Mouse (Mus musculus) bone marrow macrophage, adult 2 months (primary cell): ENCODE data around the gene Gorasp2.

Experiments used
- CTCF ChIP-seq: IDR thresholded peaks from 2 replicates; pipeline ENCODE4 v1.5.1; 2012; ENCODE audit warnings: low read depth, mild to moderate bottlenecking, low read length, moderate library complexity
- POLR2A ChIP-seq: IDR thresholded peaks from 2 replicates; pipeline ENCODE4 v1.6.1; 2012; ENCODE audit warnings: mild to moderate bottlenecking, low read depth, low read length, borderline replicate concordance

GRCm38 (mm10) chr2:70629339-70629761 lies 32.0 kb upstream of the Gorasp2 start:
- no peak for TF ChIP-seq CTCF
- no peak for TF ChIP-seq POLR2A
